Mouse (Mus musculus) lung, embryonic 14.5 days (tissue): ENCODE results near the gene Alkbh8. TPM values are rescaled to one million over a fixed set of nuclear protein-coding genes. Genes with fewer than 3 reads are reported as not detected.
A peak's percentile ranks its signal among the peaks of the same experiment; 100 is the strongest.
"Not testable (repeated sequence)": the region's sequence is repeated elsewhere in the genome, so short reads cannot be mapped to it uniquely, and the experiment has no call there.

ENCODE experiments used
- ATAC-seq: fragments of 200-750 bp; cut with Nextera tagmentation; 2 replicates; pipeline ENCODE4 v1.8.0; 2017; ENCODE audit warnings: mild to moderate bottlenecking, moderate TSS enrichment, moderate library complexity; ENCODE audit not compliant: insufficient read depth
- DNase-seq: peaks from one replicate; pipeline ENCODE4 v3.0.0-alpha.2; 2015
- H3K27ac ChIP-seq: fragments of 300-500 bp; sonication (generic); 2 replicates; pipeline ENCODE4 v1.5.1; 2014; ENCODE audit warnings: low read depth, mild to moderate bottlenecking, moderate library complexity
- H3K27me3 ChIP-seq: fragments of 300-500 bp; sonication (generic); 2 replicates; pipeline ENCODE4 v1.6.1; 2014; ENCODE audit warnings: low read length, control low read depth; ENCODE audit not compliant: insufficient read depth
- H3K36me3 ChIP-seq: fragments of 300-500 bp; sonication (generic); 2 replicates; pipeline ENCODE4 v1.6.1; 2014; ENCODE audit warnings: control low read depth; ENCODE audit not compliant: insufficient read depth
- H3K4me1 ChIP-seq: fragments of 300-500 bp; sonication (generic); 2 replicates; pipeline ENCODE4 v1.6.1; 2014; ENCODE audit warnings: antibody characterized with exemption, control low read depth; ENCODE audit not compliant: insufficient read depth
- H3K4me2 ChIP-seq: fragments of 300-500 bp; sonication (generic); 2 replicates; pipeline ENCODE4 v1.6.1; 2014; ENCODE audit warnings: mild to moderate bottlenecking
- H3K4me3 ChIP-seq: fragments of 300-500 bp; sonication (generic); 2 replicates; pipeline ENCODE4 v1.5.1; 2014; ENCODE audit warnings: low read depth, low read length
- H3K9ac ChIP-seq: fragments of 300-500 bp; sonication (generic); 2 replicates; pipeline ENCODE4 v1.6.1; 2014
- H3K9me3 ChIP-seq: fragments of 300-500 bp; sonication (generic); 2 replicates; pipeline ENCODE4 v1.6.1; 2016; ENCODE audit warnings: low read depth, low read length, control low read depth
- CTCF ChIP-seq: IDR thresholded peaks from 2 replicates; pipeline ENCODE4 v1.5.1; 2016; ENCODE audit warnings: antibody characterized with exemption, low read depth
- WGBS: fragments of 180-500 bp; shearing (Covaris S2); extraction: QIAGEN DNeasy Blood & Tissue Kit; methylation state at CpG from one replicate; pipeline ENCODE4 v1.1.7; 2014; 5-methylcytosine and 5-hydroxymethylcytosine counted together
- polyA plus RNA-seq: library from polyadenylated mRNA; unstranded; fragments of >200 nt; fragmentation: Nextera tagmentation; extraction: Ambion mirVana; gene quantifications from 2 replicates; pipeline ENCODE4 v1.2.1, GENCODE M21; 2014

Gene Alkbh8
- polyA plus RNA-seq, 1 experiment from 2014 or later, result 28.1 TPM

- WGBS, result under 1% methylated on average over 13 of the region's 13 CpGs
- ATAC-seq (peak; percentile 9; the same call in 1 of the 2 replicates), DNase-seq (peak; percentile 53)
- Histone ChIP-seq H3K9ac (peak overlapping the region; percentile 73), H3K9me3 (no peaks in the 10 kb centered on the region), H3K27ac (peak overlapping the region; percentile 64), H3K4me2 (peak overlapping the region; percentile 66), H3K36me3 (no peaks in the 10 kb centered on the region), H3K4me3 (peak overlapping the region; percentile 69), H3K27me3 (no peaks in the 10 kb centered on the region), H3K4me1 (no peaks in the 10 kb centered on the region)
- no peak for TF ChIP-seq CTCF
Observed at GRCm38 (mm10) chr9:3404372-3404771, 69.4 kb downstream of the Alkbh8 start.

- not testable (repeated sequence) for H3K9me3 ChIP-seq, H3K4me3 ChIP-seq, H3K36me3 ChIP-seq, H3K27ac ChIP-seq, H3K27me3 ChIP-seq, ATAC-seq, DNase-seq, H3K4me1 ChIP-seq, H3K4me2 ChIP-seq, H3K9ac ChIP-seq
- WGBS, result 89% methylated on average over 6 of the region's 6 CpGs
Observed at GRCm38 (mm10) chr9:3439555-3440300, 104.8 kb downstream of the Alkbh8 start.

Other genes starting within 250 kb of the Alkbh8 start
- 15.4 and 16.3 TPM in 2 replicates for gene Cwf19l2, start 68.5 kb downstream of the Alkbh8 start, polyA plus RNA-seq
- gene Gucy1a2, start 197.6 kb downstream of the Alkbh8 start, polyA plus RNA-seq, result 2.6 and 2.9 TPM in 2 replicates